Mouse (Mus musculus): ENCODE measurements around the gene Plxnb2. TPM values are rescaled to one million over a fixed set of nuclear protein-coding genes. Genes with fewer than 3 reads are reported as not detected.

The Plxnb2 gene
- total RNA-seq, 2 experiments from 2014 or later = 49.7 to 59.1 TPM

GRCm38 (mm10) chr15:89141443-89141842 is 39.1 kb downstream of the Plxnb2 start:
- no peak for TF ChIP-seq CTCF (conservative IDR thresholded peaks at IDR 0.05)
- Histone ChIP-seq H3K4me3 (no peak overlapping the region), H3K27ac (no peak overlapping the region)
- DNase-seq (ENCODE audit: low spot score in 2 of 2) = no peak

GRCm38 (mm10) chr15:89140659-89141252 is 39.8 kb downstream of the Plxnb2 start, which contains the start of gene Mapk12:
Gene Mapk12, minus strand, starts transcription at chr15:89140703.
- no peak for TF ChIP-seq CTCF (conservative IDR thresholded peaks at IDR 0.05)
- H3K27ac ChIP-seq = peak within 1 kb of the TSS; percentile 56
- no peak for DNase-seq (ENCODE audit: low spot score in 2 of 2)

GRCm38 (mm10) chr15:89140048-89140658 is 40.4 kb downstream of the Plxnb2 start:
- Histone ChIP-seq H3K4me3 (peak overlapping the region; percentile 63), H3K27ac (peak overlapping the region; percentile 56)
- TF ChIP-seq CTCF (conservative IDR thresholded peaks at IDR 0.05) = no peak
- peak in 1 of 2 experiments; percentile 47 for DNase-seq (ENCODE audit: low spot score in 2 of 2)

More at GRCm38 (mm10) chr15:89140659-89141252, 39.8 kb downstream of the Plxnb2 start, which contains the start of gene Mapk12:
- H3K4me3 ChIP-seq = peak within 1 kb of the TSS; percentile 63

- Histone ChIP-seq H3K27ac (no peak overlapping the region), H3K4me3 (no peak overlapping the region)
- TF ChIP-seq CTCF (conservative IDR thresholded peaks at IDR 0.05) = no peak
- DNase-seq (ENCODE audit: low spot score in 2 of 2) = no peak
Measured at GRCm38 (mm10) chr15:89138531-89138930, 42.1 kb downstream of the Plxnb2 start.

- no peak for DNase-seq (ENCODE audit: low spot score in 2 of 2)
- H3K4me3 ChIP-seq = no peak overlapping the region
- H3K27ac ChIP-seq = no peak overlapping the region
- TF ChIP-seq CTCF (conservative IDR thresholded peaks at IDR 0.05) = no peak
Measured at GRCm38 (mm10) chr15:89138046-89138405, 42.6 kb downstream of the Plxnb2 start.

- TF ChIP-seq CTCF (conservative IDR thresholded peaks at IDR 0.05) = no peak
- no peak for DNase-seq (ENCODE audit: low spot score in 2 of 2)
- Histone ChIP-seq H3K4me3 (no peak overlapping the region), H3K27ac (no peak overlapping the region)
Measured at GRCm38 (mm10) chr15:89137378-89138045, 43.1 kb downstream of the Plxnb2 start.

- no peak overlapping the region for H3K27ac ChIP-seq
- no peak for TF ChIP-seq CTCF (conservative IDR thresholded peaks at IDR 0.05)
- H3K4me3 ChIP-seq = no peak overlapping the region
- DNase-seq (ENCODE audit: low spot score in 2 of 2) = no peak
Measured at GRCm38 (mm10) chr15:89136461-89137155, 44.0 kb downstream of the Plxnb2 start.

- TF ChIP-seq CTCF (conservative IDR thresholded peaks at IDR 0.05) = no peak
- Histone ChIP-seq H3K27ac (no peak overlapping the region), H3K4me3 (no peak overlapping the region)
- DNase-seq (ENCODE audit: low spot score in 2 of 2) = no peak
Measured at GRCm38 (mm10) chr15:89131316-89131715, 49.3 kb downstream of the Plxnb2 start.

- no peak overlapping the region for H3K27ac ChIP-seq
- TF ChIP-seq CTCF (conservative IDR thresholded peaks at IDR 0.05) = no peak
- no peak for DNase-seq (ENCODE audit: low spot score in 2 of 2)
- no peak overlapping the region for H3K4me3 ChIP-seq
Measured at GRCm38 (mm10) chr15:89130245-89130644, 50.3 kb downstream of the Plxnb2 start.

- peak; percentile 94 for TF ChIP-seq CTCF (conservative IDR thresholded peaks at IDR 0.05)
- peak within 1 kb of the TSS; percentile 80 for H3K4me3 ChIP-seq
- H3K27ac ChIP-seq = peak within 1 kb of the TSS; percentile 97
- peak; percentile 70 to 76 for DNase-seq (ENCODE audit: low spot score in 2 of 2)
Measured at GRCm38 (mm10) chr15:89128382-89129350, 51.9 kb downstream of the Plxnb2 start, which contains the start of gene Hdac10. Gene Hdac10, minus strand, starts transcription at chr15:89128700.

GRCm38 (mm10) chr15:89127364-89127940 is 53.1 kb downstream of the Plxnb2 start:
- Histone ChIP-seq H3K27ac (peak overlapping the region; percentile 97; the same call in 1 of the 2 replicates), H3K4me3 (peak overlapping the region; percentile 80)
- DNase-seq (ENCODE audit: low spot score in 2 of 2) = no peak
- TF ChIP-seq CTCF (conservative IDR thresholded peaks at IDR 0.05) = no peak

Data from layer of hippocampus, adult 2 months (tissue).